Mouse (Mus musculus) spleen, adult 2 months (tissue): ENCODE measurements at regions not wholly inside any gene's neighbourhood (a gene's known extent, or its start where the extent isn't known, plus 50 kb on each side); places are given as distances from the start of the nearest gene placed in this dataset.

Experiments
- CTCF ChIP-seq: fragments of 200-500 bp; IDR thresholded peaks from 2 replicates; pipeline ENCODE4 v1.5.1; 2011; ENCODE audit warnings: mild to moderate bottlenecking, inconsistent platforms; ENCODE audit not compliant: insufficient read depth, insufficient read length, insufficient replicate concordance; ENCODE audit errors: extremely low read depth
- POLR2A ChIP-seq: fragments of 200-500 bp; IDR thresholded peaks from 2 replicates; pipeline ENCODE4 v1.6.1; 2011; ENCODE audit warnings: low read depth, low read length, inconsistent platforms

- no peak for TF ChIP-seq POLR2A
- TF ChIP-seq CTCF, result no peak
Observed at GRCm38 (mm10) chr7:117044926-117045325, 335.9 kb upstream of the Xylt1 start.
